Mouse (Mus musculus): ENCODE data around the gene Pacsin2. TPM values are rescaled to one million over a fixed set of nuclear protein-coding genes. Genes with fewer than 3 reads are reported as not detected.

Pacsin2 gene
- total RNA-seq, 2 experiments from 2014 or later: 97.4 to 102 TPM

DNA sequence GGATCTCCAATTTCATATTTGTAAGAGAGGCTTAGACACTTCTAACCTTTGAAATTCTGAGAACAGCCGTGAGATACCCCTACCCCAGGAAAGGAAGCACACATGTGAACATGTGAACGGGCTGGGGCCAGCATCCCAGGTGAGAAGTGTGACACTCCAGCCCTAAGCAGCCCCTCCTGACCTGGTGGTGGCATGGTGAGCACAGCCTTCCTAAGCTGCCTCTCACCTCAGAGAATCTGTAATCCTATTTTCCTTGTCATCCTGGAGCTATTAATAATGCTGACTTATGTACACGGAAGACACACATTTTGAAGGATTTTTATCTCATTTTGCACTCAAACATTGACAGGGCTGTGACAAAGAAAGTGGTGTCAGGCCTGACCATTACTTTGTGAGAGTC is 3.5 kb downstream of the Pacsin2 start:
- Histone ChIP-seq H3K4me3 (no peak overlapping the region), H3K27ac (no peak overlapping the region)
- intact Hi-C loops (cut with DNase I): no loop called here
- no peak for TF ChIP-seq CTCF (IDR thresholded peaks at IDR 0.05)
- no peak for DNase-seq (ENCODE audit: extremely low spot score in 1 of 2, low spot score in 2 of 2)

DNA sequence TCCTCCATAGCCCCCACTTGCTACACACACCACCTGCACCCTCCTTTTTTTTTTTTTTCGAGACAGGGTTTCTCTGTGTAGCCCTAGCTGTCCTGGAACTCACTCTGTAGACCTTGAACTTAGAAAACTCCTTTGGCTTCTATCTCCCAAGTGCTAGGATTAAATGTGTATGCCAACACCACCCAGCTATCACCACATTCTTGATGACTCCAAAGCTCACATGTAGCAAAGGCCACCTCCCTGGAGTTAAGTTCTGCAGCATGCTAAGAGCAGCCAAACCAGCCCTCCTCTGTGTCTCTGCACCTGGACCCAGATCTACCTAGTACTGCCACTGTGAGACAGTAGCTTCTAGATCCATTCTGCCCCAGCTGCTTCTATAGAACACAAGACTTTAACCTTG is 6.9 kb downstream of the Pacsin2 start:
- Histone ChIP-seq H3K4me3 (no peak overlapping the region), H3K27ac (no peak overlapping the region)
- intact Hi-C loops (cut with DNase I): no loop called here
- no peak for TF ChIP-seq CTCF (IDR thresholded peaks at IDR 0.05)
- no peak for DNase-seq (ENCODE audit: extremely low spot score in 1 of 2, low spot score in 2 of 2)

DNA sequence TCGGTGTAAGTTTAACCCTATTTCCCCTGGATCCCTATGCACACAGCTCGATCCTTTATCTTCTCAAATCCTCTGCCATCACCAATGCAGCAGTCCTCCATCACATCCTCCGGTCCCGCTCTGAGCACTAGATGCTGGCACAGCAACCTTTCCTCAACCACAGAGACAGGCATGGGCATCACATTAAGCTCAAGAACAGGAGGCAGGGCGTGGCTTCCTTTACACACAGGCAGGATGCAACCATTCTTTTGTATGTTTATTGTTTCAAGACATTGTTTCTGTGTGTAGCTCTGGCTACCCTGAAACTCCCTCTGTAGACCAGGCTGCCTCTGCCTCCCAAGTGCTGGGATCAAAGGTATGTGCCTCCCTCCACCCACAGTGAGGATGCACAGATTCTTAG is 8.8 kb downstream of the Pacsin2 start:
- TF ChIP-seq CTCF (IDR thresholded peaks at IDR 0.05): no peak
- Histone ChIP-seq H3K27ac (no peak overlapping the region), H3K4me3 (no peak overlapping the region)
- intact Hi-C loops (cut with DNase I): no loop called here
- no peak for DNase-seq (ENCODE audit: extremely low spot score in 1 of 2, low spot score in 2 of 2)

DNA sequence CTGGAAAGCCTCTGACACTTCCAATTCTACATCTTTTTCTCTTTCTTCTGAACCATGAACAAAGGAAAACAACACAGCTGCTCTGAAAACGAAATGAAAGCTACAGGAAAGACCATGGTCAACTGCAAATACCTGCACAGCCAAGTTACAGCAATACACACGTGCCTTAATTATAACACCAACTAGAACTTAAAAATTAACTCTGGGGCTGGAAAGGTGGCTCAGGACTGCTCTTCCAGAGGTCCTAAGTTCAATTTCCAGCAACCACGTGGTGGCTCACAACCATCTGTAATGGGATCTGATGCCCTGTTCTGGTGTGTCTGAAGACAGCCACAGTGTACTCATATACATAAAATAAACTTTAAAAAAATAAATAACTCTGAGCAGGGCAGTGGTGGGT is 9.4 kb downstream of the Pacsin2 start:
- Histone ChIP-seq H3K27ac (no peak overlapping the region), H3K4me3 (no peak overlapping the region)
- no peak for TF ChIP-seq CTCF (IDR thresholded peaks at IDR 0.05)
- no peak for DNase-seq (ENCODE audit: extremely low spot score in 1 of 2, low spot score in 2 of 2)
- intact Hi-C loops (cut with DNase I): no loop called here

DNA sequence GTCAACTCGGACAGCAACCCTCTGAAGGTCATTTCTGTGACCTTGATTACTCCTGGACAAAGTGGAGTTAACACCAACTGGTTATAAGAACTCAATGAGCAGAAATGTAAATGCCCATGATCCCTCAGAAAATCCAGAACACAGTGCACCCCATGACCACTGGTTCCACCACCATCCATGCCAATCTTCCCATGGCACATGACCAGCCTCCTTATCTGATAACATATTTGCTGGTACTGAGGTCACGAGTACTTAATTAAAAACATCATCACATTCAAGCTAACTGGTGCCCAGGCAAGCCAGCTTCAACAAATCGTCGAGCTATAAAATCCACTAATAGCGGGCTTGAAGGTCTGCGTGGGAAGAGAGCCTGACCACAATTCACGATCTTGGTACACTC is 10.0 kb downstream of the Pacsin2 start:
- intact Hi-C loops (cut with DNase I): no loop called here
- DNase-seq (ENCODE audit: extremely low spot score in 1 of 2, low spot score in 2 of 2): no peak
- TF ChIP-seq CTCF (IDR thresholded peaks at IDR 0.05): no peak
- H3K4me3 ChIP-seq: no peak overlapping the region
- H3K27ac ChIP-seq: no peak overlapping the region

DNA sequence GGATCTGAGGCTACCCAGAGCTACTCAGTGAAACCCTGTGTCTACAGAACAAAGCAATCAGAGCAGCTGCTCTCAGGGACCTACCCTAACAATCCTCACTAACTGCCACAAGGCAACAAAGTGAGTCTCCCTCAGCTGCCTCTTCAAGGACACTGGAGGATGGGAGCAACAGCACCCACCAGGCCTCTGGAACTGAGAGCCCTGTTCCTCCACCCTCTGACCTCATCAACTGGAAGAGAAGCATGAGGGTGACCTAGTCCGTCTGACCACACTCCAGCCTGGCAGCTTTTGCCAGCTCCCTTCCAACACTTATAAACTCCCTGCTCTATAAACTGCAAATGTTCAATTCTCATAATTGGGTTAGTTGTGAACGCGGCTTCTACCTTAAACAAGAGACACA is 10.5 kb downstream of the Pacsin2 start:
- intact Hi-C loops (cut with DNase I): no loop called here
- no peak for DNase-seq (ENCODE audit: extremely low spot score in 1 of 2, low spot score in 2 of 2)
- Histone ChIP-seq H3K27ac (no peak overlapping the region), H3K4me3 (no peak overlapping the region)
- TF ChIP-seq CTCF (IDR thresholded peaks at IDR 0.05): no peak

DNA sequence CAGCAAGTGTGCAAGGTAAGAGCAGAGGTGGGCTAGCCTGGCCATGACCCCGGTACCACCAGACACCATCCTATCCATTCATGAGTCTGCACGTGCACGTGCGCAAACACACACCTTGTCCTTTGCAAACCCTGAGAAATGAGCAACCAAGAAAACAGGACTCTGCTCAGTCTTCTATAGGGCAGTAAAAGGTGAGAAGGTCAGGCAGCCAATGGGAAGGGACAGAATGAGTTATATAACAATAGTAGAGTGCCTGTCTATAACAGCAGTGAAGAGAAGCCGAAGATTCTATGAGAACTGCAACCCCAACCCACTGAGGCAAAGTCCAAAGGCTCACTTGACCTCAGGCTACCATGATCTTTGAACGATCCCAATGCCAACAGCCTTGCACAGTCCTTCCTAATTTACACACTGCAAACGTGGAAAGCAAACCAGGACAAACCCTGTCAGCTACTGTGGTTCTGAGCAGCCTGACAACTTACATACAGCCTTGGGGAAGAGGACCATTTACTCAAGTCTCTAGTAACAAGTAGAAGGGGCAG is 12.1 kb downstream of the Pacsin2 start:
- TF ChIP-seq CTCF (IDR thresholded peaks at IDR 0.05): no peak
- Histone ChIP-seq H3K4me3 (no peak overlapping the region), H3K27ac (peak overlapping the region; percentile 28; the same call in 1 of the 2 replicates)
- intact Hi-C loops (cut with DNase I): no loop called here
- no peak for DNase-seq (ENCODE audit: extremely low spot score in 1 of 2, low spot score in 2 of 2)

DNA sequence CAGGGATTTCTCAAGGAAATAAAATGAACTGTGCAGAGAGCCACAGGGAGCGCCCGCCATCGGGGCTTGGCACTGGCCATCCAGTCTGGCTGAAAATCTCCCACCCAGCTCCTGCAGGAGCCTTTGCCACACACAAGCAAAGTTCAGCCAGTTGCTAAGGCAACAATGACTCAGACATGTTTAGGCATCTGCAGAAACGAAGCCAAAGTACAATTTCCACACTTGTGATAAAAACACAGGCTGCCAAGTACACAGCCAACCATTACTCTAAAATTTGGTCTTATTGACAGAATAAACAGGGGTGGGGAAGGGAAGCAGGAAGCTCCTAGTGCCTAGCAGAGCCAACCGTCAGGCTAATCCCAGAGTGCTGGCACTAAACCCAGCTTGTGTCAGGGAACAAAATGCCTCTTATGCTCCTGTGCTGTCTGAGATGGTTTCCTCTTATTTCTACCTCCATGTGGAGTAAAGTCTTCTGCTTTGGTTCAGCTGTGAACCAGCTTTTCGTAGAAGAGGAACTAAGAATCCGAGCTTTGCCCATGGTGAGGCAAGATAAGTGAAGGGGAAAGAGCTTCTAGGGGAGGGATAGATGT is 12.7 kb downstream of the Pacsin2 start:
- peak overlapping the region; percentile 28; the same call in 1 of the 2 replicates for H3K27ac ChIP-seq
- no peak for TF ChIP-seq CTCF (IDR thresholded peaks at IDR 0.05)
- H3K4me3 ChIP-seq: no peak overlapping the region
- intact Hi-C loops (cut with DNase I): no loop called here
- peak in 1 of 2 experiments; percentile 28 for DNase-seq (ENCODE audit: extremely low spot score in 1 of 2, low spot score in 2 of 2)

DNA sequence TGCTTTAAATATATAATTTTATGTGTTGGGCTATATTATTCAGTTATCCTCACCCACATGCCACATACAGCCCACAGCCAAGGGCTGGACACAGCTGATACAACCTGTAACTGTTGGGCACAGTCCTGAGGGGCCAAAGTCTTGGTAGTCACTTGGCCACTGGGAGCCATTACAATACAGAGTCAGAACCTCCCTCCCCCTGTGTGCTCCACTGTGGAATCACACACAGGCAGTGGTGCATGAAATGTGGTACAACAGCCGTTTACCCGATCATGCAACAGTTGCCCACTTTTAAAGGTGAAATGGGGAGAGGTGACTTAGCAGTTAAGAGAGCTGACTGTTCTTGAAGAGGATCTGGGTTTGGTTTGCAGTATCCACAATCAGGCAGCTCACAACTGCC is 14.4 kb downstream of the Pacsin2 start:
- intact Hi-C loops (cut with DNase I): no loop called here
- Histone ChIP-seq H3K27ac (no peak overlapping the region), H3K4me3 (no peak overlapping the region)
- no peak for TF ChIP-seq CTCF (IDR thresholded peaks at IDR 0.05)
- no peak for DNase-seq (ENCODE audit: extremely low spot score in 1 of 2, low spot score in 2 of 2)

DNA sequence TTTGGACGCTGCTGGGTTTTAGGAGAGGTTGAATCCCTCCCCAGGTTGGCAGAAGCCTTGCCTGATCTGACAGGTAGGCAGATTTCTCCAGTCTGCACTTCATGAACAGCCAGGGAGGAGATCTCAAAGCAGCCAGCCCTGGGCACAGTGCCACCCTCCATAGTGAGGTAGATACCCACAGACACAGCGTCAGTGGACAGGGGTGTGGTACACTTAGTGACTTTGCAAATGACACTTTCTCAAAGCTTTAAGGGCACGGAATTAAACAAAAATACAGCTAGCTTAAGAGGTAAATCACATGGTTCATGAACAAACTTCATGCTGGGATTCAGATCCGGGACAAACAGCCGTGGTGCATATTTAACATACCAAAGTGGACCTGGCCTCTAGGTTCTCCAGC is 15.8 kb downstream of the Pacsin2 start:
- H3K4me3 ChIP-seq: no peak overlapping the region
- H3K27ac ChIP-seq: no peak overlapping the region
- intact Hi-C loops (cut with DNase I): loop anchor here (2.0 kb wide), 1 partner anchor 32 kb away; no protein-coding TSS in a partner anchor
- TF ChIP-seq CTCF (IDR thresholded peaks at IDR 0.05): no peak
- DNase-seq (ENCODE audit: extremely low spot score in 1 of 2, low spot score in 2 of 2): no peak

DNA sequence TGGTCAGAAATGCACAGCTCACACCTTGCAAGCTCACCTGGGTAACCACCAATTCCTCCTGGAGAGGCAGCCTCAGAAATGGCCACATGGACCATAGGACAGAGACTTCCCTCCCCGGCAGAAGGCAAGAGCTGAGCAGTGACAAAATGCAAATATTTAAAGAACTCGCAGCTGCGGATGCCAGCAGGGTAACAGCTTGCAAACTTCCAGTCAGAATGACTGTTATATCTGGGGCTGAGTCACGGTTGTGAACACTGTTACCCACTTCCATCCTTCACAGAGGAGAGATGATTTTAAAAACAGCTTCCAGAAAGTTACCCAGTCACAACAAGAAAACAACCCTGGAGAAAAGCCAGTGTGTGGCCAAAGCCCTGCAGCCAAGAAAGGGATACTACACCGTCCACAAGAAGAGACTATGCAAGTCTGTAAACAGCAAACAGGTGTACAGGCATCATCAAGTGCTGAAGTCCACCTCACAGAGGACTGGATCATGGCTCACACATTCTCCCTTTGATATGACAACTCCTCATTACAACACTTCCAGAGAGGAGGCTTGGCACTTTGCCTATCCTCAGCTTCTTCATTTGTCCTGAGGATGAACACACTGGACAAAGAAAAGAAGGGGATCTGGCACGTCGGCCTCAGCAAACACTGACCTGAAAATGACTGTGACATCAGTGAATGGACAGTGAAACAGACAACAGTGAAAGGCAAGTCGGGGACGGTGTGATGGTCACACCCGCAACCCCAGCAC is 16.4 kb downstream of the Pacsin2 start:
- TF ChIP-seq CTCF (IDR thresholded peaks at IDR 0.05): no peak
- H3K4me3 ChIP-seq: no peak overlapping the region; the same call in 1 of the 2 replicates
- no peak overlapping the region; the same call in 1 of the 2 replicates for H3K27ac ChIP-seq
- intact Hi-C loops (cut with DNase I): loop anchor here (2.0 kb wide), 1 partner anchor 31 kb away; no protein-coding TSS in a partner anchor
- peak; percentile 47 to 65 for DNase-seq (ENCODE audit: extremely low spot score in 1 of 2, low spot score in 2 of 2)

DNA sequence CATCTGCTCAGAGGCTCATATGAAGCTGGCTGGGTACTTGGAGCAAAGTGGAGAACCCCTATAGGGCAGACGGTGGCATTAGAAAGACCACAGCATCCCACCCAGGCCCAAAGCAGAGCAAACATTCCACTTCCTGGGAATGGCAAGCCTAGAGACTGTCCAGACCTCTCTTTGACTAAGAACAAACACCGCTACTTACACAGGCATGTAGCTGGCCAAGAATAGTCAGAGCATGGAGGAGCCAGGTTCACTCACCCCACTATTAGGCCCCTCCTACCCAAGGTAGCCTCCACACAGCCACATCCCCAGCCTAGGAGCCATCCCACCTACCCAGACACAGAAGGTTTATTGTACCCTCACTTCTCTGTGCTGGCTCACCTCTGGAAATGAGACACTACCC is 18.5 kb downstream of the Pacsin2 start:
- no peak overlapping the region for H3K27ac ChIP-seq
- no peak overlapping the region for H3K4me3 ChIP-seq
- intact Hi-C loops (cut with DNase I): no loop called here
- no peak for TF ChIP-seq CTCF (IDR thresholded peaks at IDR 0.05)
- DNase-seq (ENCODE audit: extremely low spot score in 1 of 2, low spot score in 2 of 2): no peak
